Mouse (Mus musculus) forelimb bud, embryonic 11.5 days (tissue): ENCODE data around the gene Slc26a6.

Source experiments
- DNase-seq: peaks from one replicate; pipeline ENCODE4 v3.0.0-alpha.2; 2012; ENCODE audit warnings: low read depth, low spot score

The Slc26a6 gene

DNA sequence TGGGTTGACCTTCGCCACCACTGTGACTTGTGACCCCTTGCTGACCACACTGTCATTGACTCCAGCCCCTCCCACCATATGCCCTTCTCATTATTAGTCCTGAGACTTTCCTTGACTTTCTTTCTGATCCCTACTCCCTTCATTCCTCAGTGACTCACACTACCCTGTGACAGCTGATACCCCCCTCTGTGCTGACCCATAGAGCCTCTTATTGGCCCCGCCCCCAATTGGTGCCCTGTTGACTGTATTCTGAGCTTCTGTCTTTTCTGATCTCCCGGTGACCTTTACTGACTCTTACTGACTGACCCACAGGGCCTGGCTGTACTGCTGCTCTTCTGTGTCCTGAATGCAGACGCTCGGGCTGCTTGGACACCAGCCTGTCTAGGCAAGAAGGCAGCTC, 7.7 kb upstream of the Slc26a6 start:
- DNase-seq, result no peak

DNA sequence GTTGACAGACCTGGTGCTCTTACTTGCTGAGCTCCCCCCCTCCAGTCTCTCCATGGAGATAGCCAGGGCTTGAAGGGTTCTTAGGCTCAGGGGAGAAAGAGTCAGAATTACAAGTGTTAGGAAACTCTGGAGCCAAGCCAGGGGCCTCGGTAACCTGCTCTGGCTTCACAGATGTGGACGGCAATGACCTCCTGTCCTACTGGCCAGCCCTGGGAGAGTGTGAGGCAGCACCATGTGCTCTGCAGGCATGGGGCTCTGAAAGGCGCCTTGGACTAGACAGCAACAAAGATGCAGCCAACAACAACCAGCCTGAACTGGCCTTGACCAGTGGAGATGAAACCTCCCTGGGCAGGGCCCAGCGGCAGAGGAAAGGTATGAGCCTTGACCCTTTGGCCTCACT, 5.7 kb upstream of the Slc26a6 start:
- no peak for DNase-seq

GRCm38 (mm10) chr9:108848419-108848818, 4.7 kb upstream of the Slc26a6 start:
- no peak for DNase-seq

GRCm38 (mm10) chr9:108853635-108854240, 655 bp downstream of the Slc26a6 start:
- DNase-seq, result peak; percentile 95

DNA sequence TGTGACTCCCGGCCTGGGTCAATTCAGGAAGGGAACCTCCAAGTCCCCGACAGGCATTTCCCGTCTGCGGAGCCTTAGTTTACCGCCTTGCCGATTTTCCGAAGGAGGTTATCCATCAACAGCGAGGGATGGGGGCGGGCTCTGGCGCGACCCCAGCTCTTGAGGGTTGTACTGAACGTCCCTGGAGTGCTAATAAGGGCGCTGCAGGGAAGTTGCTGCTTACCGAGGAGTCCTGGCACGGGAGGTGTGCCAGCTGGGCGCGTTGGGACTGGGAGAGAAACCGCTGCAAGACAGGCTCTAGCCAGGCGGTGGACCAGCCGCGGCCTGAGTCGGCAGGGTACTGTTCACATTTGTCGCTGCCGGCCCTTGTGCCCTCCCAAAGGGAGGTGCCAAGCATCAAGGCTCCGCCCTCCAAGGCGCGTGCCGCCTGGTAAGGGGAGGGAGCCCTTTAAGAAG, 1.2 kb downstream of the Slc26a6 start:
- peak; percentile 88 for DNase-seq

- no peak for DNase-seq
Observed at GRCm38 (mm10) chr9:108855335-108855734, 2.3 kb downstream of the Slc26a6 start.

DNA sequence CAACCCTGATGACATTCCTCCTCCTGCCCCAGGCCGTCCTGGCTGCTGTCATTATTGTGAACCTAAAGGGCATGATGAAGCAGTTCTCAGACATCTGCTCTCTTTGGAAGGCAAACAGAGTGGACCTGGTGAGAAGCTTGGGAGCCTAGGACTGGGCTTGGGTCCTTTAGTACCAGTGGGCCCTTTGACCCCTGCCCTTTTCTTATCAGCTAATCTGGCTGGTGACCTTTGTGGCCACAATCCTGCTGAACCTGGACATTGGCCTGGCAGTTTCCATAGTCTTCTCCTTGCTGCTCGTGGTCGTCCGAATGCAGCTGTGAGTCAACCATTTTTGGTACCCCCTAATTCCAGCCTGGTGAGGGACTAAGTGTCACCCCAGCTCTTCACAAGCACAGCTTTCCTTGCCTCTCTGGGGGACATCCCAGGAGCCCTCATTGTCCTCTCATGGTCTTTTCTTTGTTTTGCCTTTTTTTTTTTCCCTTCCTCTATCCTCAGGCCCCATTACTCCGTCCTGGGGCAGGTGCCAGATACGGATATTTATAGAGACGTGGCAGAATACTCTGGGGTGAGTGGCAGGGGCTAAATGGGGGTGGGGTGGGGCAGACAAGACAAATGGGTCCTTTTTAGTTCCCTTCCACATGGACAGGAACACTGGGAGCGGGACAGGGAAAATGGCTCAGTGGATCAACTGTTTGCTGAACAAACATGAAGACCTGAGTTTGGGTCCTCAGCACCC, 5.9 kb downstream of the Slc26a6 start:
- no peak for DNase-seq

DNA sequence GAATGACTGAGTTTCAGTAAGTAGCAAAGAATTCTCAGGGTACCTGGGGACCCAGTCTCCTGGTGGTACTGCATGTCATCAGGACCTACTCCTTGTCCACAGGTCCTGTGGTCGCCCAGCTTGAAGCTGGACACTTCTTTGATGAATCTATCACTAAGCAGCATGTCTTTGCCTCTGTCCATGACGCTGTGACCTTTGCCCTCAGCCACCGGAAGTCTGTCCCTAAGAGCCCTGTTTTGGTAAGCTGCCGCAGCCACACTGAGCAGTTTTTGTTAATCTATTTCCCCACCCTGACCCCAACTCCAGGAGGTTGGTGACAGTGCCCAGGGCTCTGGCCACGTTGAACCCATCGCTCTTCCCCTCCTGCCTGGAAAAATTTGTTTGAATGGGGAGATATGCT, 59.2 kb downstream of the Slc26a6 start:
- no peak for DNase-seq

DNA sequence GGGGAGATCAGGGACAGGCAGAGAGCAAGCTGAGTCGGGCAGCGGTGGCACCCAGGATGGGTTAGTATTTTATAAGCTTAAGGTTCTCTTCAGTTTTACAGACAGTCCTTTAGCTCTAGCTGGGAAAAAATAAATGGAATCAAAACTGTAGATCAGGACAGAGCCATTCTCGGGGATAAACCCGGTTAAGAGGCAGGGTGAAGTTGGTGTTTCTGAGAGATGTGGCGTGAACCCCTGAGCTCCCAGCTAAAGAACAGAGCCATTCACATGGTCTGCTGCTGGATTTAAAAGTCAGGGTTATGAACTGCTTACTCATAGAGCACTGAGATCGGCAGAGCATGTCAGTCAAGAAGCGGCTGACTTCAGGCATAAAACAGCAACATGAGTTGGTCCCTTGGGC, 60.1 kb downstream of the Slc26a6 start:
- DNase-seq, result no peak

DNA sequence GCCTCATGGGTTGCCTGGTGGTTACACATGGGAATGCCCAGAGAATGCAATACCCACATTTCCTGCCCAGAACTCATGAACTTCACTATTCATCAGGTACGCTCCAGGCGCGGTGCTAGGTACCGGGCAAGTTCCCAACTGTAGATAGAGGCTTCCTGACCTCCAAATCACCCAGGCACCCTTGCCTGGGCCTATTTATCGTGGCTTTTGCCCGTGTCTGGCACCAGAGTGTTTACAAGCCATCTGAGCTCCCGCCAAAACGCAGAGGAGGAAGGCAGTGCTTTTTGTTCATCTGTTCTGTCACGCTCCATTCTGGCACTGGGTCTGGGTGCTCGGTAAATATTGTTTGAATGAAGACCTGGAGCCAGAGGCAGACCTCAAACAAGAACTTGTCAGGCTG, 60.5 kb downstream of the Slc26a6 start:
- no peak for DNase-seq

DNA sequence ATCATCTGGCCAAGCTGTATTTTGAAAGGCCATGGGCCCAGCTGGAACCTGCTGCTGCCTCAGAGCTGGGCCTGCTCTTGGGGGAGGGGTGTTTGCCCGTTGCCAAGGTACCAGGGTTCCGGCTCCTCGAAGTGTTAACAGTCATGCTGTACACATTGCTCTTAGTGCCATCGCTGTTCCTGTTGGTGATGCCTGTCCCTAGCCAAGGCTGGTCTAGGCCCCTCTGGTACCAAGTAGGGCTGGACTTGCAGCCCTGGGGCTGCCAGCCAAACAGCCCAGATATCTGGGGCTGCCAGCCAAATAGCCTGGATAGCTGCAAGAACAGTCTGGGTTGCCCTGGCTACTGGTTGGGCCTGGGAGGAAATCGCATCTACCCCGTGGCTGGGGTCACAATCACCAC, 61.4 kb downstream of the Slc26a6 start, which contains the start of gene Tmem89:
Tmem89 (plus strand) TSS at position 129 of the 400 bp plus-strand sequence.
- DNase-seq, result no peak

DNA sequence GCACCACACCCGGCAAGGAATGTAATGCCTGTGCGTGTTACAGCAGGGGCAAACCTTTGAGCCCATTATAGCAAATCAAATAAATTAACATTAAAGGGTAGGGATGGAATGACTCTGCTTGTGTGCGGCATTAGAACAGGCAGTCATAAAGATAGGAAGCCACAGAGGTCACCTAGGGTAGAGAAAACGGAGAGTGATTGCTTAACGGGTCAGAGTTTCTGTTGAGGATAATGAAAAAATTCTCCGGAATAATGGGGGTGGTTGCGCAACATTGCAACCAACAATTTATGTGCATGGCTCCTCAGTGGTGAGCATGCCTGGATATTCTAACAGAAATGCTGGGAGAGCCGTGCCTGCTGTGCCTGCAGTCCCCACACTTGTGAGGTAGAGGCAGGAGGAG, 72.8 kb downstream of the Slc26a6 start:
- DNase-seq, result no peak

- DNase-seq, result no peak
Observed at GRCm38 (mm10) chr9:108928424-108928823, 75.3 kb downstream of the Slc26a6 start.

DNA sequence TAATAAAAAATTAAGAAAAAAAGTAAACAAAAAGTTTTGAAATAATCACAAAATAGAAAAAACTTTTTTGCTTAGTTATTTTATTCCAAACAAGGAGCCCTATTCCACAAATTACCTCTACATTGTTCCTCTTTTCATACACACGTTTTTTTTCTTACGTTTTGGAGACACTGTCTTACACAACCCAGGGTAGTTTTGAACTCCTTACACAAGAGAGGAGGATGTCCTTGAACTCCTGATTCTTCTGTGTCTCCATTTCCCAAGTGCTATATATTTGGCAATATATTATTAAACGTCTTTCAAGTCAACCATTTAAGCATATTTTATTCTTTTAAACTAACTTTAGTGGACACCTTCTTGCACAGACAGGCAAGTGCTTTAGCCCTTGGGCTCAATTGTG, 82.9 kb downstream of the Slc26a6 start:
- DNase-seq, result no peak

- peak; percentile 100 for DNase-seq
Observed at GRCm38 (mm10) chr9:108936418-108937364, 83.6 kb downstream of the Slc26a6 start, which contains the start of gene Uqcrc1. Gene Uqcrc1, plus strand, starts transcription at chr9:108936633.

DNA sequence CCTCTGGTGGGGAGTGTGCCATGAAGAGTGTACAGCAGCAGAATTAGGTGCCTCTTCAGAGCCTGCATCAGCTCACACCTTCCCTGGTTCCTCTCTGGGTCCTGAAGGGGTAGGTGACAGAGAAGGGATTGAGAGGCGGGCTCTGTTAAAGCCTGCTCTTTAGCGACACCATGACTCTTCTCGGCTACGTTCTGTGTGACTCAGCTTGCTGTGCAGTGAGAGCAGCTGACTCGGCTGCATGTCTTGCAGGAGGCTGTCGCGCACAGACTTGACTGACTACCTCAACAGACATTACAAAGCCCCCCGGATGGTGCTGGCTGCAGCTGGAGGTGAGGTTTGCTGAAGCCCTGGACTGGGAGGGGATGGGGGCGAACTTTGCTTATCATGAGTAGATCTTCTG, 92.0 kb downstream of the Slc26a6 start:
- no peak for DNase-seq

- no peak for DNase-seq
Observed at GRCm38 (mm10) chr9:108945608-108946007, 92.5 kb downstream of the Slc26a6 start.

DNA sequence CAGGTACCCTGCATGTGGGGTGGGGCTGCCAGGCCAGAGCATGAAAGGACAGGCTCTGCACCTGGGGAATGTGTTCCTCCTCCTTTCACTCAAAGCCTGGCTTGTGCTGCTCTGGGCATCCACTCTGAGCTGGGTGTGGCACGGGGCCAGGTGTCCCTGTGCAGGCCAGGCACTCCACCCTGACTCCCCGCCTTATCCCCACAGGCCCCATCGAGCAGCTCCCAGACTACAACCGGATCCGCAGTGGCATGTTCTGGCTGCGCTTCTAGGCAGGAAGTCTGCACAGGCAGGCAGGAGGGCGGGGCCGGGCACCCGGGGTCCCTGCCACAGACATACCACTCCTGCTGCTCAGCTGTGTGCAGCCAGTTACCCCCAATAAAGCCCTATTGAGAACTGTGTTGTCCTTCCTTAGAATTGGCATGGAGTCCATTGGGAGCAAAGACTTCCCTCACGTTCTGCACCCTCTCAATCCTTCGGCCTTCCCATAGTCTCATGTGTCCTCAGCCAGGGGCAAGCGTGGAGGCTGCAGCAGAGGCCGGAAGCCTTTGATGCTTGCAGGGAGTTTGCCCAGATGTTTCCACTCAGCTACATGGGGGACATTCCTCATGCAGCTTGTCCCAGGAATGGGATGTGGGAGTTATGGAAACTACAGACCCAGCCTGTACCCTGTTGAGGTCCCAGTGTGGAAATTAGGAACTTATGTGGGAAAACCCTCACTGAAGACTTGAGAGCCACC, 96.3 kb downstream of the Slc26a6 start:
- DNase-seq, result peak; percentile 87

- DNase-seq, result no peak
Observed at GRCm38 (mm10) chr9:108949967-108950728, 97.1 kb downstream of the Slc26a6 start.

DNA sequence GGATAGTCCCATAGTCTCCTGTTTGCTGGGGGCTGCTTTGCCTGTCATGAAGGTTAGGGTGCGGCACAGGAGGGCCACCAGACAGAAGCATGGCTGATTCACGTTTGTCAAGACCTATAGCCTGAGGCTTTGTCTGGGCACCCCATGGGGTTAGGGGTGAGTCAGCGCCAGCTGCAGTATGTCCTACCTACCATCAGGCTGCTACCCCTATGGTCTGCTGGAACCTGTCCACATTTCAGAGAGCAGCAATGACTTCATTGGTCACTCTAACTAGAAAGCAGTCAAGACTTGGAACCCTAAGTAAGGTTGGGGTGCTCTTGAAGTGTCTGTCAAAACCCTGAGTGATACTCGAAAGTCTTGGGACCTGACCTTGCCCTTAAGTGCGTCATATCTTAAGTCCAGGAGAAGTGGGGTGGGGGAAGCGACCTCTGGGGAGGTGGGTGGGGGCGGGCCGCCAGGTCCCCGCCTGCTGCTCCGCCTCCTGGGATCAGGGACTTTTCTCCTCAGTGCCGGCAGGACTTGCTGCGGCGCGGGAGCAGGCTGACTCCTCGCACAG, 100.1 kb downstream of the Slc26a6 start, which contains the start of gene Col7a1:
Col7a1 (plus strand) TSS at position 506 of the 556 bp plus-strand sequence.
- no peak for DNase-seq
